Comparison of ENCODE assay signal across 8 mouse cellular contexts in the genomic region with DNA sequence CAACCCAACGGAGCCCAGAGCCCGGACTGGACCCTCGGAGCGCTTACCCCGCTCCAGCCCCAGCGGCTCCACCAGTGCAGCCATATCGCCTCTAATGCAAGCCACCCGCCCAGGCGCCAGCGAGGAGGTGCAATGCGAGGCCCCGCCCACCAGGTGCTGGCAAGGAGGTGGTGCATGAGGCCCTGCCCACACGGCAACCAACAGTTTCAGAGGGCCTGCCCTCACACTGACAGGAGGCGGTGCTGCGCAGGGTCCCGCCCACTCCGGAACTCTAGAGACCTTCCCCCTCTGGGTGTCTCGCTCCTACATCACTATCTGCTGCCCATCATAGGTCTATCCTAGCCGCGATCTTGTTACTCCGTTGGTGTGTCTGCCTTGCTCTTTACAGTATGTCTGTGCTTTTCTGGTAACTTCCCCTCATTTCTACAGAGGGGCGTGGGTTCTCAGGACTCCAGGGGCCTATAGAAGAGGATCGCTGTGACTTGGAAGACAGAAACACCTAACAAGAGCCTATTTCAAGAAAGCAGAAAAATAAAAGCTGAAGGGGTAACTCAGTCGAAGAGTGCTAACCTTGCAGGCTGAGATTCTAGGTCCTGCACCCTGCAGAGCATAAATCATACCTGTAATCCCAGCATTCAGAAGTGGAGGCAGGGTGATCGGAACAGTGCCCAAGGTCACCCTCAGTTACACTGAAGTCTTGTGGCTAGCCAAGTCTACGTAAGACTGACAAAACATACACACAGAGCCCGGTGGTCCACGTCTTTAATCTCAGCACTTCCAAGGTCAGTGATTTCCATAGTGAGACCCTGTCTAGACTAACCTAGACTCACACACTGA. TPM values are rescaled to one million over a fixed set of nuclear protein-coding genes. Genes with fewer than 3 reads are reported as not detected.
A peak's percentile ranks its signal among the peaks of the same experiment; 100 is the strongest.
DNase-seq lines count a peak whose midpoint lies in the region; ATAC-seq lines count a peak whose summit lies in the region.

Gene Lin7b, minus strand, starts transcription at position 109 of the 837 bp plus-strand sequence.

- peak; percentile 14; the same call in 1 of the 2 replicates for ATAC-seq in heart, embryonic 14.5 days (ENCODE audit: insufficient number of reproducible peaks, insufficient read depth, low FRiP score, low read depth)
- ATAC-seq in liver, embryonic 11.5 days (replicated peaks; ENCODE audit: low FRiP score): peak; percentile 80

- peak within 1 kb of the TSS; percentile 54 for H3K27ac ChIP-seq in forebrain, embryonic 10.5 days
- H3K27ac ChIP-seq in heart, embryonic 14.5 days (replicated peaks in 1 of 2; ENCODE audit: control insufficient read depth in 1 of 2, insufficient read depth in 1 of 2, low read depth in 2 of 2, low read length in 2 of 2): no peak within 1 kb of the TSS
- no peak within 1 kb of the TSS for H3K27ac ChIP-seq in liver, embryonic 11.5 days (ENCODE audit: low read depth, low read length)

- peak within 1 kb of the TSS; percentile 60 for H3K4me3 ChIP-seq in forebrain, embryonic 10.5 days
- peak within 1 kb of the TSS; percentile 53 to 57 for H3K4me3 ChIP-seq in heart, embryonic 14.5 days (ENCODE audit: control insufficient read depth in 1 of 2, insufficient read depth in 1 of 2, low read depth in 1 of 2, low read length in 2 of 2)
- peak within 1 kb of the TSS; percentile 64 for H3K4me3 ChIP-seq in liver, embryonic 11.5 days (ENCODE audit: low read depth, low read length)

- WGBS in forebrain, embryonic 10.5 days: 13% methylated on average over 28 of the region's 28 CpGs
- 7% methylated on average over 28 of the region's 28 CpGs for WGBS in heart, embryonic 14.5 days
- WGBS in liver, embryonic 11.5 days: 10% methylated on average over 28 of the region's 28 CpGs

- H3K4me1 ChIP-seq in forebrain, embryonic 10.5 days: peaks cover 48% of the 10 kb centered on the region
- peaks cover 10 to 34% of the 10 kb centered on the region in 2 experiments for H3K4me1 ChIP-seq in heart, embryonic 14.5 days (ENCODE audit: control insufficient read depth in 2 of 2, insufficient read depth in 2 of 2, low read length in 2 of 2)
- H3K4me1 ChIP-seq in liver, embryonic 11.5 days (replicated peaks; ENCODE audit: control insufficient read depth, insufficient read depth, low read length): peaks cover 22% of the 10 kb centered on the region

- peaks cover 39% of the 10 kb centered on the region for H3K27me3 ChIP-seq in forebrain, embryonic 10.5 days (ENCODE audit: poor library complexity, severe bottlenecking)
- H3K27me3 ChIP-seq in heart, embryonic 14.5 days (ENCODE audit: control insufficient read depth, insufficient read depth, low read length): peaks cover 27% of the 10 kb centered on the region
- H3K27me3 ChIP-seq in liver, embryonic 11.5 days (replicated peaks; ENCODE audit: control insufficient read depth, insufficient read depth, low read length): peaks cover 36% of the 10 kb centered on the region
- H3K27me3 ChIP-seq in splenic B cell, adult 2 months (ENCODE audit: control insufficient read depth, insufficient read depth, low read length, poor library complexity, severe bottlenecking): no peaks in the 10 kb centered on the region

- peak; percentile 94 for DNase-seq in CD4-positive, CD25-positive, alpha-beta regulatory T cell, adult 2 months (ENCODE audit: low read depth, low spot score)
- peak; percentile 81 for DNase-seq in c-Kit-positive CD71-negative TER-119-negative erythroid progenitor cells, embryonic 14.5 days (ENCODE audit: low read depth)
- DNase-seq in forebrain, embryonic 10.5 days (ENCODE audit: extremely low spot score, low spot score): peak; percentile 87
- peak; percentile 94 for DNase-seq in kidney, postnatal 10 days
- peak; percentile 88 for DNase-seq in liver, embryonic 11.5 days (ENCODE audit: low spot score)
- peak; percentile 92 for DNase-seq in naive thymus-derived CD4-positive, alpha-beta T cell, adult 2 months (ENCODE audit: low read depth)
- peak; percentile 93 for DNase-seq in splenic B cell, adult 2 months (ENCODE audit: low read depth, low spot score)

- H3K4me2 ChIP-seq in heart, embryonic 14.5 days (ENCODE audit: low read length): peak within 1 kb of the TSS; percentile 94
- peak within 1 kb of the TSS; percentile 98 for H3K4me2 ChIP-seq in liver, embryonic 11.5 days

- no peaks in the 10 kb centered on the region for H3K9me3 ChIP-seq in forebrain, embryonic 10.5 days
- no peaks in the 10 kb centered on the region for H3K9me3 ChIP-seq in heart, embryonic 14.5 days (ENCODE audit: control insufficient read depth, low read length)
- no peaks in the 10 kb centered on the region for H3K9me3 ChIP-seq in liver, embryonic 11.5 days (ENCODE audit: control insufficient read depth, low read length)

- peaks cover 42% of the 10 kb centered on the region for H3K36me3 ChIP-seq in forebrain, embryonic 10.5 days (replicated peaks)
- H3K36me3 ChIP-seq in heart, embryonic 14.5 days (ENCODE audit: control insufficient read depth, insufficient read depth, low read length): peaks cover 35% of the 10 kb centered on the region
- peaks cover 15% of the 10 kb centered on the region; the same call in 1 of the 2 replicates for H3K36me3 ChIP-seq in liver, embryonic 11.5 days (ENCODE audit: control insufficient read depth, insufficient read depth, low read length)
- H3K36me3 ChIP-seq in splenic B cell, adult 2 months (ENCODE audit: control insufficient read depth, insufficient read depth, low read length, poor library complexity, severe bottlenecking): peaks cover 2% of the 10 kb centered on the region; the same call in 1 of the 2 replicates

- peak within 1 kb of the TSS; percentile 70 for H3K9ac ChIP-seq in heart, embryonic 14.5 days (ENCODE audit: low read length)
- H3K9ac ChIP-seq in liver, embryonic 11.5 days (ENCODE audit: low read depth, low read length): peak within 1 kb of the TSS; percentile 53

RNA-seq across cellular contexts. Expression of gene Lin7b, which starts in this region (rescaled TPM):
- polyA plus RNA-seq in forebrain, embryonic 10.5 days (2016; fragmentation: Nextera tagmentation; extraction: Ambion mirVana): 0.47 and 0.81 TPM in 2 replicates
- polyA plus RNA-seq in heart, embryonic 14.5 days (2014; fragmentation: Nextera tagmentation; extraction: Ambion mirVana): 1.0 and 1.1 TPM in 2 replicates
- polyA plus RNA-seq in liver, embryonic 11.5 days (2014; fragmentation: Nextera tagmentation; extraction: Ambion mirVana): 0.35 TPM in 1 of 2 replicates, not detected in the other

Comparison
In these comparisons a context has a peak if more than half of its experiments do, and no peak if none do; other contexts are left out.
1. Peak in DNase-seq, H3K4me3 ChIP-seq and H3K27ac ChIP-seq in forebrain, embryonic 10.5 days; RNA of the gene not detected or under 1 TPM.
2. Peak in DNase-seq, ATAC-seq, H3K4me3 ChIP-seq, H3K9ac ChIP-seq and H3K4me2 ChIP-seq in liver, embryonic 11.5 days; RNA of the gene not detected or under 1 TPM.